Mouse (Mus musculus) adrenal gland, postnatal 14 days (tissue): ENCODE measurements around the gene Mslnl. TPM values are rescaled to one million over a fixed set of nuclear protein-coding genes. Genes with fewer than 3 reads are reported as not detected.
A peak's percentile ranks its signal among the peaks of the same experiment; 100 is the strongest.

ENCODE experiments used
- DNase-seq: peaks from one replicate; pipeline ENCODE4 v3.0.0; 2021; ENCODE audit warnings: mixed read lengths
- total RNA-seq: library from RNA; stranded (reverse); gene quantifications from 2 replicates; pipeline ENCODE4 v1.2.3, GENCODE M21; 2021

Mslnl gene
- total RNA-seq, 1 experiment from 2014 or later, result not detected

- no peak for DNase-seq
Measured at GRCm38 (mm10) chr17:25744311-25744710, 8.5 kb downstream of the Mslnl start.

GRCm38 (mm10) chr17:25748238-25748637, 12.4 kb downstream of the Mslnl start:
- peak; percentile 44 for DNase-seq

DNA sequence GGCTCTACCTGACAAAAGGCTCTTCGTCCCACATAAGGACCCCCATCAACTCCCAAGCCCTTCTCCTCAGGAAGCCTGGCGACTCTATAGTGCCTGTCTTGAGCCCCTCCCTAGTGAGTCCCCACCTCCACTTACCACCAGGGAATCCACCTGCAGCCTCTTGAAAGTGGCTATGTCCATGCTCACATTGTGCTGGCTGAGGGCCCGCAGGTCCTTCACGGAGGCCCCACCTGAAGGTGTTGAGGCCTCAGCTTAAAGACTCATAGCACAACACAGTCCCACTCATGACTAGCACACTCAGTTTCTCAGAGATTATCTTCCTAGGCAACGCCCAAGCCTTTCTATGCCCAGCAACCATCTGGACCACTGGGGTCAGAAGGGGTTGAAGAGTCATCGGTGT, 13.5 kb downstream of the Mslnl start:
- no peak for DNase-seq

DNA sequence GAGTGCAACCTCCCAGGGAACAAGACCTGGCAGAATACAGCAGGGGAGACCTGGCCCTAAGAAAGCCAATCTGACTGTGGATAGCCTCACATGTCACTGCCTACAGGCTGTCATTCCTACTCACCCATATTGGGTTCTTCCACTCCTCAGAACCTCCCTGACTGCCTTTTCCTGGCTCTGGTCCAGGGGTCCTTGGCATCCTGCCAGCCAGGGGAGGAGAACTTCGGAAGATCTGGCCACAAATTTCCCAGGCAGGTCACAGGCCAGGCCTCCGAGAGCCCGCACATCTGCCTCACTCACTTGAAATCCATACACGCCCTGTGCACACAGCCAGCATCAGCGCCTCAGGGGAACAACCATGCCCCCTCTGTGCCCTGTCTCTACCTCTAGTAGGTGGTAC, 15.6 kb downstream of the Mslnl start:
- DNase-seq, result peak; percentile 89

DNA sequence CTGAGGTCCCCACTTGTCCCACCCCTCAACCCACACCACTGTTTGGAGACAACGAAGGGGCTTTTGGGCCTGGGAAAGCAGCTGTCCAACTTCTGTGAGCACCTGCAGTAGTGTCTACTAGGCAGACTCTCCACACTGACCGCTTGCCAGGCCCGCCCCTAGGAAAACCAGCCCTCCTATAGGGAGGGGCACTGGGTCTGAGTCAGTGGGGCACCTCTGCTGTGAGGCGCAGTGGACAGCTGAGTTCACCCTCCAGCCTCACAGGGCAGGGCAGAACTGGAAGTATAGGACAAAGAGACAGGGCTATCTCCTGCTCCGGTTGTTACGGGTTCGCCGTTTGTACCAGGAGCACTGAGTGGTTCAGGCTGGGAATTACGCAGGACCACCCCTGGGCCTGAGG, 18.4 kb downstream of the Mslnl start, which contains the start of gene Msln:
Gene Msln, minus strand, starts transcription at position 138 of the 400 bp plus-strand sequence.
- DNase-seq, result no peak

GRCm38 (mm10) chr17:25755086-25755485, 19.2 kb downstream of the Mslnl start:
- no peak for DNase-seq

GRCm38 (mm10) chr17:25755627-25756377, 20.0 kb downstream of the Mslnl start:
- DNase-seq, result no peak

- no peak for DNase-seq
Measured at GRCm38 (mm10) chr17:25756378-25757242, 20.8 kb downstream of the Mslnl start.

- DNase-seq, result no peak
Measured at GRCm38 (mm10) chr17:25757691-25758090, 21.8 kb downstream of the Mslnl start.

- DNase-seq, result no peak
Measured at GRCm38 (mm10) chr17:25760148-25760547, 24.3 kb downstream of the Mslnl start.

DNA sequence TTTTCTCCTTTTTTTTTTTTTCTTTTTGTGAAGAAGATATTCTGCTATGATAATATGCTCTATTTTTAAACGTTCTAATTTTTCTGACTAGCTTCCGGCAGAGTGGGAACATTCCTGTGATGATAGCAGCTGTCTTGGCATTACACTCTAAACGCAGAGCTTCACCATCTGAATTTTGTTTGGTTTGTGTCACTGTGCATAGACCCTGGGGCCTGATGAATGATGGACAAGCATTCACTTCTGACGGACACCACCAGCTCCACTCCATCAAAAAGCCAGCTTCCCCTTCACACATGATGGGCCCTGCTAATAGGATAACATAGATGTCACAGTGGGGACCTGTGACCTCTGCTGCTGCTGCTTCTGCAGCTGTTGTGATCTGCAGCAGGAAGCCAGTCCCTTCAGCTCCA, 25.7 kb downstream of the Mslnl start:
- DNase-seq, result no peak

GRCm38 (mm10) chr17:25762591-25762990, 26.7 kb downstream of the Mslnl start:
- DNase-seq, result no peak

GRCm38 (mm10) chr17:25765886-25766285, 30.0 kb downstream of the Mslnl start:
- no peak for DNase-seq

DNA sequence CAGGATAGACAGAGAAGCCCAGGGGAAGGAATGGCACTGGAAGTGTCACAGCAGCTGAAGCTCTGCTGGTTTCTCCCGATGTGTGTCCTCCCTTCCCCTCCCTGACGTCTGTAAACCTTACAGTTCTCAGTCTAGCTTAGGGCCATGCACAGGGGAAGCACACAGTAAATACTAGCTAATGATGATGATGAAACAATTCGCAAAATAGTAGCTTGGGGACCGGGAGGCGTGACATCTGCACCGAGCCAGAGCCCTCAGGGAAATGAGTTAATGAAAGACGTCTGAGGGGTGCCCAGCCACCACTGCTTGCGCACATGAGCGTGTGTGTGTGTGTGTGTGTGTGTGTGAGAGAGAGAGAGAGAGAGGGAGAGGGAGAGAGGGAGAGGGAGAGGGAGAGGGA, 33.5 kb downstream of the Mslnl start:
- DNase-seq, result no peak

DNA sequence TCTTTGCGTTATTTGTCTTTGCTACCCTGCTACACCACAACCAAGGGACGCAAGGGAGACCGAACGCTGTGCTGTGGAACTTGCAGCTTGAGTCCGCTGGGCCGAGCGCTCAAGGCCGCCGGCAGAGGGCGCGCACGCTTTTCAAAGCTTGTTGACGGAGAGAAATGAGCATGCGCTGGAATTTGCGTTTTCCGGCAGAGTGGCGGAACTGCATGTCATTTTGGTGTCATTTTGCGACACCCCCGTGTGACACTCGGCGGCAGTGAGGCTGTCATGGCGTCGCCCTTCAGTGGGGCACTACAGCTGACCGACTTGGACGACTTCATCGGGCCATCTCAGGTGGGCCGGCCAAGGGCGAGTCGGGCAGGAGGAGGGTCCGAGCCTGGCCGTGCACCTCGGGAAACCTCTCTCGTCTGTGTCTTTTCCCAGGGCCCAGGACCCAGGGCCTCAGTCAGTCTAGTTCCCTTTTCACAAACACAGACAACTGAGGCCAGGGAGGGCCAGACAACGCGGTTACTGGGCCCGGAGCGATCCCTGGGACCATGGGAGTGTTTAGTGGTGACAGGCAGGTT, 37.8 kb downstream of the Mslnl start, which contains the start of gene Narfl:
Gene Narfl, plus strand, starts transcription at position 228 of the 572 bp plus-strand sequence.
- peak; percentile 98 for DNase-seq

- no peak for DNase-seq
Measured at GRCm38 (mm10) chr17:25775318-25776062, 39.6 kb downstream of the Mslnl start.

- DNase-seq, result no peak
Measured at GRCm38 (mm10) chr17:25777948-25778347, 42.1 kb downstream of the Mslnl start.

GRCm38 (mm10) chr17:25781339-25781738, 45.5 kb downstream of the Mslnl start:
- no peak for DNase-seq

DNA sequence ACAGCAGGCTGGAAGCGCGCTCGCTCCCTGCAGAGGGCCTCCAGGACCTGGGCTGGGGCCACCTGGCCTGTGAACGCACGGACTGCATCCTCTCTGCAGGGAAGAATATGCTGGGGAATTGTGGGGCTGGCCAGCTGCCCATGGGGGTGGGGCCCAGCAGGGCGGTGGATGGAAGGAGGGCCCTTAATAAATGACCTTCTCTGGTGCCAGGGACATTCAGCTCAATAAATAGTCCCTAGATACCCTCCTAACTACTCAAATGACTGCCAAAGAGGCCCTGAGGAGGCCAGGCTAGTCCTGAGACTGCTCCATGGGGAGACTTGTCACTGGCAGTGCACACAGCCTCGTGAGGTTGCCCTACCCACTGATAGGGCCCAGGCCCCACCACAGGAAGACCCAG, 47.2 kb downstream of the Mslnl start:
- DNase-seq, result peak; percentile 87

GRCm38 (mm10) chr17:25783861-25784574, 48.2 kb downstream of the Mslnl start:
- DNase-seq, result no peak

- DNase-seq, result peak; percentile 97
Measured at GRCm38 (mm10) chr17:25785281-25785745, 49.5 kb downstream of the Mslnl start, which contains the start of gene Haghl. Haghl (minus strand) TSS chr17:25785673.
